6 mouse cellular contexts compared by ENCODE assay signal in the genomic region with DNA sequence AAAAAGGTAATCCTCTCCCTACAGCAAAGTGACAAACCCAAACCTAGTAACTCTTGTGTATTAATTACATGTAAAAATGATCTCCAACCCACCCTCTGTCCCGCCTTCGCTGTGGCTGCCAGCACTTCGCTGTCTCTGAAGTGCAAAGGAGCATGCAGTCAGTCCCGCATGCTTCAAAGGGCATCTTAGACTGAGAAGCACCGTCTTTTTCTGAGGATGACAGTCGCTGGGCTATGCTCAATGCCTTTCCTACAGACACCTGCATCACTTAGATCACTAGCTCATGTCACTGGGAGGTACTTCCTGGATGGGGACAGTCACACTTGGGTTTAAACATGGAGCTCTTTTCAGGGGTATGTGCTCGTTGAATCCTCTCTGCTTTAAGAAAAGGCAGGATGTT.
"Had no signal": no experiment of that assay in that cellular context is flagged by ENCODE, and none has a peak within 500 bp of the region (broad histone marks: within the 10 kb centered on the region; RNA-seq: fewer than 3 reads in every experiment).

No protein-coding gene starts in this region.

- DNase-seq: liver, embryonic 13.5 days; liver, postnatal 0 days; lung, adult 2 months; lung, postnatal 14 days; lung, postnatal 36 days; right cerebral cortex, postnatal 14 days had no signal
